Mouse (Mus musculus) heart, embryonic 14.5 days (tissue): ENCODE data around the gene Ksr1. TPM values are rescaled to one million over a fixed set of nuclear protein-coding genes. Genes with fewer than 3 reads are reported as not detected.

Experiments used
- ATAC-seq: fragments of 200-750 bp; cut with Nextera tagmentation; 2 replicates; pipeline ENCODE4 v1.8.0; 2017; ENCODE audit warnings: low read depth, moderate TSS enrichment; ENCODE audit not compliant: insufficient number of reproducible peaks, insufficient read depth, low FRiP score
- H3K27ac ChIP-seq, 2 experiments: fragments of 200-500 bp in 1 of 2; fragments of 300-500 bp in 1 of 2; sonication (generic) in 1 of 2; replicated peaks in 1 of 2; 2 replicates each; pipeline ENCODE4 v1.5.1; 2012 to 2014; ENCODE audit warnings: low read depth in 2 of 2, low read length in 2 of 2, control low read depth in 1 of 2, mild to moderate bottlenecking in 1 of 2, mixed read lengths in 1 of 2; ENCODE audit not compliant: control insufficient read depth in 1 of 2, insufficient read depth in 1 of 2
- H3K27me3 ChIP-seq: fragments of 300-500 bp; sonication (generic); 2 replicates; pipeline ENCODE4 v1.6.1; 2014; ENCODE audit warnings: mild to moderate bottlenecking, low read length, control low read depth; ENCODE audit not compliant: control insufficient read depth, insufficient read depth
- H3K36me3 ChIP-seq: fragments of 300-500 bp; sonication (generic); 2 replicates; pipeline ENCODE4 v1.6.1; 2014; ENCODE audit warnings: mild to moderate bottlenecking, control low read depth, low read length, mixed read lengths; ENCODE audit not compliant: control insufficient read depth, insufficient read depth
- H3K4me1 ChIP-seq, 2 experiments: fragments of 200-500 bp in 1 of 2; fragments of 300-500 bp in 1 of 2; sonication (generic) in 1 of 2; 2 replicates each; pipeline ENCODE4 v1.6.1; 2012 to 2014; ENCODE audit warnings: low read length in 2 of 2, control low read depth in 1 of 2, mixed read lengths in 1 of 2; ENCODE audit not compliant: control insufficient read depth in 2 of 2, insufficient read depth in 2 of 2
- H3K4me2 ChIP-seq: fragments of 300-500 bp; sonication (generic); 2 replicates; pipeline ENCODE4 v1.6.1; 2014; ENCODE audit warnings: mild to moderate bottlenecking, low read length
- H3K4me3 ChIP-seq, 2 experiments: fragments of 200-500 bp in 1 of 2; fragments of 300-500 bp in 1 of 2; sonication (generic) in 1 of 2; 2 replicates each; pipeline ENCODE4 v1.5.1; 2012 to 2014; ENCODE audit warnings: low read length in 2 of 2, mild to moderate bottlenecking in 2 of 2, control low read depth in 1 of 2, low read depth in 1 of 2, moderate library complexity in 1 of 2; ENCODE audit not compliant: control insufficient read depth in 1 of 2, insufficient read depth in 1 of 2
- H3K9ac ChIP-seq: fragments of 300-500 bp; sonication (generic); 2 replicates; pipeline ENCODE4 v1.6.1; 2014; ENCODE audit warnings: mild to moderate bottlenecking, low read length
- H3K9me3 ChIP-seq: fragments of 300-500 bp; sonication (generic); 2 replicates; pipeline ENCODE4 v1.6.1; 2016; ENCODE audit warnings: low read length, control low read depth; ENCODE audit not compliant: control insufficient read depth
- WGBS: fragments of 180-500 bp; shearing (Covaris S2); extraction: QIAGEN DNeasy Blood & Tissue Kit; methylation state at CpG from one replicate; pipeline ENCODE4 v1.1.7; 2014; 5-methylcytosine and 5-hydroxymethylcytosine counted together
- polyA plus RNA-seq: library from polyadenylated mRNA; unstranded; fragments of >200 nt; fragmentation: Nextera tagmentation; extraction: Ambion mirVana; gene quantifications from 2 replicates; pipeline ENCODE4 v1.2.1, GENCODE M21; 2014

Gene Ksr1
- polyA plus RNA-seq, 1 experiment from 2014 or later = 5.8 TPM

GRCm38 (mm10) chr11:79141235-79142109 is 4.7 kb downstream of the Ksr1 start:
- ATAC-seq = no peak
- peak overlapping the region; percentile 66 to 72 for H3K27ac ChIP-seq
- H3K9ac ChIP-seq = peak overlapping the region; percentile 51; the same call in 1 of the 2 replicates
- H3K4me2 ChIP-seq = peak overlapping the region; percentile 26
- no peak overlapping the region for H3K4me3 ChIP-seq
- WGBS = 14% methylated on average over 10 of the region's 11 CpGs
- H3K36me3 ChIP-seq = no peaks in the 10 kb centered on the region
- H3K4me1 ChIP-seq = peaks cover 26 to 59% of the 10 kb centered on the region in 2 experiments
- no peaks in the 10 kb centered on the region for H3K9me3 ChIP-seq
- H3K27me3 ChIP-seq = no peaks in the 10 kb centered on the region

GRCm38 (mm10) chr11:79140511-79140888 is 5.7 kb downstream of the Ksr1 start:
- WGBS = 84% methylated on average over 6 of the region's 6 CpGs
- Histone ChIP-seq H3K4me1 (peaks cover 30 to 68% of the 10 kb centered on the region in 2 experiments), H3K36me3 (no peaks in the 10 kb centered on the region), H3K9me3 (no peaks in the 10 kb centered on the region), H3K4me2 (no peak overlapping the region), H3K9ac (no peak overlapping the region), H3K27me3 (no peaks in the 10 kb centered on the region), H3K27ac (peak overlapping the region; percentile 37 to 72; a peak in 3 of 4 replicates), H3K4me3 (no peak overlapping the region)
- no peak for ATAC-seq

- 84% methylated on average over 11 of the region's 11 CpGs for WGBS
These were observed 6.2 kb downstream of the Ksr1 start for GRCm38 (mm10) chr11:79139878-79140510.

GRCm38 (mm10) chr11:79138621-79139020 is 7.6 kb downstream of the Ksr1 start:
- WGBS = 66% methylated on average over 6 of the region's 6 CpGs
- Histone ChIP-seq H3K36me3 (no peaks in the 10 kb centered on the region), H3K9me3 (no peaks in the 10 kb centered on the region), H3K9ac (no peak overlapping the region), H3K4me1 (peaks cover 35 to 75% of the 10 kb centered on the region in 2 experiments), H3K4me3 (no peak overlapping the region), H3K27ac (no peak overlapping the region), H3K4me2 (no peak overlapping the region), H3K27me3 (no peaks in the 10 kb centered on the region)
- no peak for ATAC-seq

More at GRCm38 (mm10) chr11:79139878-79140510, 6.2 kb downstream of the Ksr1 start:
- Histone ChIP-seq H3K9ac (no peak overlapping the region), H3K4me2 (no peak overlapping the region), H3K36me3 (no peaks in the 10 kb centered on the region), H3K4me3 (no peak overlapping the region), H3K27me3 (no peaks in the 10 kb centered on the region), H3K4me1 (peaks cover 31 to 72% of the 10 kb centered on the region in 2 experiments), H3K27ac (no peak overlapping the region), H3K9me3 (no peaks in the 10 kb centered on the region)
- ATAC-seq = no peak

DNA sequence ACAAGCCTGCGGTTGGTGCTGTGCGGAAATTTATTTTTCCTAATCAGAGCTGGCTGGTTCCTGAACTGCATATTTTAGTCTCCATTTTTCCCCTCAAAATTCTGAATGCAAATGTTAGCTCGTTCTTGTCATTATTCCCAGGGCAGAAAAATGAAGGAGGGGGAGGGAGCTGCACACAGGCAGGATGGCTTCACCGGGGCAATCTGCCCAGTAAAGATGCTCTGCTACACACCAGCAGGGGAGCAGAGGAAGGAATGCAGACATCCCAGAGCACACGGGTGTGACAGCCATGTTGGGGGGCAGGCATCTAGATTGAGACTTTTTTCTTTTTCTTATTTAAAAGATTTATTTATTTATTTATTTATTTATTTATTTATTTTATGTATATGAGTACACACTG is 9.0 kb downstream of the Ksr1 start:
- 80% methylated on average over 5 of the region's 5 CpGs for WGBS
- no peak overlapping the region for H3K4me3 ChIP-seq
- no peaks in the 10 kb centered on the region for H3K27me3 ChIP-seq
- no peak overlapping the region for H3K9ac ChIP-seq
- no peak overlapping the region for H3K27ac ChIP-seq
- H3K4me1 ChIP-seq = peaks cover 32 to 75% of the 10 kb centered on the region in 2 experiments
- no peaks in the 10 kb centered on the region for H3K9me3 ChIP-seq
- no peak overlapping the region for H3K4me2 ChIP-seq
- ATAC-seq = no peak
- H3K36me3 ChIP-seq = no peaks in the 10 kb centered on the region

GRCm38 (mm10) chr11:79135685-79136360 is 10.4 kb downstream of the Ksr1 start:
- H3K9me3 ChIP-seq = no peaks in the 10 kb centered on the region
- ATAC-seq = no peak
- H3K4me3 ChIP-seq = no peak overlapping the region
- no peak overlapping the region for H3K4me2 ChIP-seq
- H3K27ac ChIP-seq = peak overlapping the region; percentile 47 to 61; a peak in 3 of 4 replicates
- no peaks in the 10 kb centered on the region for H3K27me3 ChIP-seq
- H3K36me3 ChIP-seq = no peaks in the 10 kb centered on the region
- WGBS = 50% methylated on average over 7 of the region's 7 CpGs
- H3K9ac ChIP-seq = no peak overlapping the region
- peaks cover 29 to 74% of the 10 kb centered on the region in 2 experiments for H3K4me1 ChIP-seq

GRCm38 (mm10) chr11:79135105-79135503 is 11.1 kb downstream of the Ksr1 start:
- Histone ChIP-seq H3K36me3 (no peaks in the 10 kb centered on the region), H3K27ac (peak overlapping the region in 1 of 2 experiments; percentile 61; a peak in 1 of 4 replicates), H3K4me1 (peaks cover 30 to 67% of the 10 kb centered on the region in 2 experiments), H3K9me3 (no peaks in the 10 kb centered on the region), H3K4me3 (no peak overlapping the region), H3K4me2 (no peak overlapping the region), H3K27me3 (no peaks in the 10 kb centered on the region), H3K9ac (no peak overlapping the region)
- 95% methylated on average over 13 of the region's 13 CpGs for WGBS
- ATAC-seq = no peak
